Mouse (Mus musculus) hindbrain, embryonic 10.5 days (tissue): ENCODE results near the gene Syt2. TPM values are rescaled to one million over a fixed set of nuclear protein-coding genes. Genes with fewer than 3 reads are reported as not detected.
A peak's percentile ranks its signal among the peaks of the same experiment; 100 is the strongest.

ENCODE experiments used
- DNase-seq: peaks from one replicate; pipeline ENCODE4 v3.0.0-alpha.2; 2017; ENCODE audit warnings: low spot score
- H3K27ac ChIP-seq: fragments of 300-500 bp; sonication (generic); 2 replicates; pipeline ENCODE4 v1.5.1; 2016; ENCODE audit warnings: mild to moderate bottlenecking, moderate library complexity
- H3K27me3 ChIP-seq: fragments of 300-500 bp; sonication (generic); 2 replicates; pipeline ENCODE4 v1.6.1; 2016; ENCODE audit warnings: mild to moderate bottlenecking; ENCODE audit not compliant: poor library complexity, insufficient read depth, severe bottlenecking
- H3K36me3 ChIP-seq: fragments of 300-500 bp; sonication (generic); 2 replicates; pipeline ENCODE4 v1.6.1; 2016; ENCODE audit warnings: mild to moderate bottlenecking, moderate library complexity
- H3K4me1 ChIP-seq: fragments of 300-500 bp; sonication (generic); replicated peaks from 2 replicates; pipeline ENCODE4 v1.6.1; 2016; ENCODE audit warnings: mild to moderate bottlenecking
- H3K4me3 ChIP-seq: fragments of 300-500 bp; sonication (generic); 2 replicates; pipeline ENCODE4 v1.5.1; 2016; ENCODE audit warnings: mild to moderate bottlenecking, moderate library complexity
- H3K9me3 ChIP-seq: fragments of 300-500 bp; sonication (generic); 2 replicates; pipeline ENCODE4 v1.6.1; 2016; ENCODE audit warnings: mild to moderate bottlenecking, moderate library complexity
- WGBS: fragments of 180-500 bp; shearing (Covaris S2); methylation state at CpG from one replicate; pipeline ENCODE4 v1.1.7; 2016; 5-methylcytosine and 5-hydroxymethylcytosine counted together
- polyA plus RNA-seq: library from polyadenylated mRNA; unstranded; fragments of >200 nt; fragmentation: Nextera tagmentation; extraction: Ambion mirVana; gene quantifications from 2 replicates; pipeline ENCODE4 v1.2.1, GENCODE M21; 2016

Gene Syt2
- polyA plus RNA-seq, 1 experiment from 2014 or later = 4.8 TPM

GRCm38 (mm10) chr1:134698486-134698885 lies 52.0 kb downstream of the Syt2 start:
- Histone ChIP-seq H3K36me3 (no peaks in the 10 kb centered on the region), H3K4me1 (peaks cover 39% of the 10 kb centered on the region), H3K27ac (no peak overlapping the region; the same call in 1 of the 2 replicates), H3K9me3 (no peaks in the 10 kb centered on the region), H3K27me3 (peaks cover 6% of the 10 kb centered on the region; the same call in 1 of the 2 replicates), H3K4me3 (no peak overlapping the region)
- no peak for DNase-seq
- 80% methylated on average over 5 of the region's 5 CpGs for WGBS

GRCm38 (mm10) chr1:134699390-134699789 lies 52.9 kb downstream of the Syt2 start:
- 64% methylated on average over 9 of the region's 9 CpGs for WGBS
- H3K27me3 ChIP-seq = peaks cover 8% of the 10 kb centered on the region
- no peaks in the 10 kb centered on the region for H3K36me3 ChIP-seq
- no peak for DNase-seq
- no peak overlapping the region for H3K4me3 ChIP-seq
- peak overlapping the region; percentile 72 for H3K27ac ChIP-seq
- no peaks in the 10 kb centered on the region for H3K9me3 ChIP-seq
- H3K4me1 ChIP-seq = peaks cover 45% of the 10 kb centered on the region

- 51% methylated on average over 2 of the region's 2 CpGs for WGBS
- Histone ChIP-seq H3K9me3 (no peaks in the 10 kb centered on the region), H3K27ac (peak overlapping the region; percentile 72), H3K27me3 (peaks cover 16% of the 10 kb centered on the region), H3K4me1 (peaks cover 53% of the 10 kb centered on the region), H3K36me3 (no peaks in the 10 kb centered on the region), H3K4me3 (no peak overlapping the region)
- no peak for DNase-seq
Observed at GRCm38 (mm10) chr1:134700151-134700550, 53.7 kb downstream of the Syt2 start.

GRCm38 (mm10) chr1:134700634-134701033 lies 54.2 kb downstream of the Syt2 start:
- WGBS = 26% methylated on average over 5 of the region's 5 CpGs
- H3K27me3 ChIP-seq = peaks cover 21% of the 10 kb centered on the region
- H3K27ac ChIP-seq = peak overlapping the region; percentile 62
- no peak for DNase-seq
- no peaks in the 10 kb centered on the region for H3K9me3 ChIP-seq
- peaks cover 57% of the 10 kb centered on the region for H3K4me1 ChIP-seq
- H3K4me3 ChIP-seq = no peak overlapping the region
- no peaks in the 10 kb centered on the region for H3K36me3 ChIP-seq

- Histone ChIP-seq H3K36me3 (no peaks in the 10 kb centered on the region), H3K9me3 (no peaks in the 10 kb centered on the region), H3K27me3 (peaks cover 26% of the 10 kb centered on the region), H3K4me1 (peaks cover 62% of the 10 kb centered on the region), H3K4me3 (no peak overlapping the region), H3K27ac (no peak overlapping the region; the same call in 1 of the 2 replicates)
- no peak for DNase-seq
- WGBS = 17% methylated on average over 6 of the region's 6 CpGs
Observed at GRCm38 (mm10) chr1:134701191-134701590, 54.7 kb downstream of the Syt2 start.

- Histone ChIP-seq H3K4me1 (peaks cover 72% of the 10 kb centered on the region), H3K27me3 (peaks cover 47% of the 10 kb centered on the region), H3K9me3 (no peaks in the 10 kb centered on the region), H3K4me3 (no peak overlapping the region), H3K36me3 (no peaks in the 10 kb centered on the region), H3K27ac (no peak overlapping the region)
- WGBS = 90% methylated on average over 2 of the region's 2 CpGs
- DNase-seq = no peak
Observed at GRCm38 (mm10) chr1:134703232-134703631, 56.8 kb downstream of the Syt2 start.

- DNase-seq = peak; percentile 62
- no peak overlapping the region for H3K4me3 ChIP-seq
- WGBS = 33% methylated on average over 22 of the region's 22 CpGs
- H3K27me3 ChIP-seq = peaks cover 61% of the 10 kb centered on the region
- H3K9me3 ChIP-seq = no peaks in the 10 kb centered on the region
- H3K27ac ChIP-seq = peak overlapping the region; percentile 46; the same call in 1 of the 2 replicates
- H3K36me3 ChIP-seq = no peaks in the 10 kb centered on the region
- peaks cover 78% of the 10 kb centered on the region for H3K4me1 ChIP-seq
Observed at GRCm38 (mm10) chr1:134704396-134705306, 58.2 kb downstream of the Syt2 start.

- H3K4me3 ChIP-seq = no peak overlapping the region
- peaks cover 78% of the 10 kb centered on the region for H3K4me1 ChIP-seq
- no peaks in the 10 kb centered on the region for H3K9me3 ChIP-seq
- no peak overlapping the region; the same call in 1 of the 2 replicates for H3K27ac ChIP-seq
- H3K27me3 ChIP-seq = peaks cover 80% of the 10 kb centered on the region
- WGBS = 44% methylated on average over 2 of the region's 2 CpGs
- H3K36me3 ChIP-seq = no peaks in the 10 kb centered on the region
- DNase-seq = no peak
Observed at GRCm38 (mm10) chr1:134706549-134706948, 60.1 kb downstream of the Syt2 start.

GRCm38 (mm10) chr1:134707516-134707915 lies 61.0 kb downstream of the Syt2 start:
- no peak for DNase-seq
- Histone ChIP-seq H3K27ac (peak overlapping the region; percentile 50; the same call in 1 of the 2 replicates), H3K4me3 (no peak overlapping the region), H3K4me1 (peaks cover 82% of the 10 kb centered on the region), H3K36me3 (no peaks in the 10 kb centered on the region), H3K27me3 (peaks cover 86% of the 10 kb centered on the region), H3K9me3 (no peaks in the 10 kb centered on the region)
- WGBS = 76% methylated on average over 3 of the region's 3 CpGs

GRCm38 (mm10) chr1:134708274-134708673 lies 61.8 kb downstream of the Syt2 start:
- H3K4me1 ChIP-seq = peaks cover 82% of the 10 kb centered on the region
- 8% methylated on average over 8 of the region's 8 CpGs for WGBS
- peaks cover 80% of the 10 kb centered on the region for H3K27me3 ChIP-seq
- no peaks in the 10 kb centered on the region for H3K9me3 ChIP-seq
- no peaks in the 10 kb centered on the region for H3K36me3 ChIP-seq
- peak overlapping the region; percentile 73 for H3K4me3 ChIP-seq
- DNase-seq = no peak
- H3K27ac ChIP-seq = peak overlapping the region; percentile 94

- H3K4me1 ChIP-seq = peaks cover 83% of the 10 kb centered on the region
- H3K27ac ChIP-seq = peak overlapping the region; percentile 94
- no peaks in the 10 kb centered on the region for H3K36me3 ChIP-seq
- peak; percentile 76 for DNase-seq
- H3K4me3 ChIP-seq = peak overlapping the region; percentile 73
- H3K9me3 ChIP-seq = no peaks in the 10 kb centered on the region
- WGBS = under 1% methylated on average over 46 of the region's 46 CpGs
- peaks cover 80% of the 10 kb centered on the region for H3K27me3 ChIP-seq
Observed at GRCm38 (mm10) chr1:134708801-134709385, 62.4 kb downstream of the Syt2 start.

GRCm38 (mm10) chr1:134709411-134710306 lies 63.2 kb downstream of the Syt2 start:
- Histone ChIP-seq H3K27me3 (peaks cover 80% of the 10 kb centered on the region), H3K9me3 (no peaks in the 10 kb centered on the region), H3K27ac (peak overlapping the region; percentile 94), H3K4me1 (peaks cover 85% of the 10 kb centered on the region), H3K4me3 (peak overlapping the region; percentile 73), H3K36me3 (no peaks in the 10 kb centered on the region)
- 7% methylated on average over 26 of the region's 26 CpGs for WGBS
- DNase-seq = peak; percentile 49
